Mouse (Mus musculus) kidney, postnatal 0 days (tissue): ENCODE measurements around the gene Ece1. TPM values are rescaled to one million over a fixed set of nuclear protein-coding genes. Genes with fewer than 3 reads are reported as not detected.
A peak's percentile ranks its signal among the peaks of the same experiment; 100 is the strongest.

Experiments used
- ATAC-seq: fragments of 200-750 bp; cut with Nextera tagmentation; replicated peaks from 2 replicates; pipeline ENCODE4 v1.8.0; 2017; ENCODE audit warnings: low read depth, moderate number of reproducible peaks, moderate TSS enrichment, moderate library complexity; ENCODE audit not compliant: low FRiP score
- DNase-seq: peaks from one replicate; pipeline ENCODE4 v3.0.0-alpha.2; 2016; ENCODE audit warnings: low spot score
- H3K27ac ChIP-seq: fragments of 300-500 bp; sonication (generic); 2 replicates; pipeline ENCODE4 v1.5.1; 2014; ENCODE audit warnings: mild to moderate bottlenecking
- H3K27me3 ChIP-seq: fragments of 300-500 bp; sonication (generic); 2 replicates; pipeline ENCODE4 v1.6.1; 2014; ENCODE audit warnings: low read length, mixed read lengths; ENCODE audit not compliant: insufficient read depth
- H3K36me3 ChIP-seq: fragments of 300-500 bp; sonication (generic); 2 replicates; pipeline ENCODE4 v1.6.1; 2014; ENCODE audit warnings: low read length, mixed read lengths; ENCODE audit not compliant: insufficient read depth
- H3K4me1 ChIP-seq: fragments of 300-500 bp; sonication (generic); replicated peaks from 2 replicates; pipeline ENCODE4 v1.6.1; 2014; ENCODE audit warnings: antibody characterized with exemption, low read length, mixed read lengths; ENCODE audit not compliant: insufficient read depth
- H3K4me2 ChIP-seq: fragments of 300-500 bp; sonication (generic); 2 replicates; pipeline ENCODE4 v1.6.1; 2014; ENCODE audit warnings: mild to moderate bottlenecking, low read length, moderate library complexity, mixed read lengths
- H3K4me3 ChIP-seq: fragments of 300-500 bp; sonication (generic); replicated peaks from 2 replicates; pipeline ENCODE4 v1.5.1; 2014; ENCODE audit warnings: low read depth, low read length
- H3K9ac ChIP-seq: fragments of 300-500 bp; sonication (generic); 2 replicates; pipeline ENCODE4 v1.6.1; 2014; ENCODE audit warnings: low read depth, low read length
- H3K9me3 ChIP-seq: fragments of 300-500 bp; sonication (generic); replicated peaks from 2 replicates; pipeline ENCODE4 v1.6.1; 2016; ENCODE audit warnings: low read length, inconsistent platforms, mixed read lengths
- CTCF ChIP-seq: IDR thresholded peaks from 2 replicates; pipeline ENCODE4 v1.5.1; 2016; ENCODE audit warnings: antibody characterized with exemption, low read depth, mild to moderate bottlenecking, moderate library complexity
- WGBS: fragments of 180-500 bp; shearing (Covaris S2); extraction: QIAGEN DNeasy Blood & Tissue Kit; methylation state at CpG from one replicate; pipeline ENCODE4 v1.1.7; 2014; 5-methylcytosine and 5-hydroxymethylcytosine counted together
- polyA plus RNA-seq: library from polyadenylated mRNA; unstranded; fragments of >200 nt; fragmentation: Nextera tagmentation; extraction: Ambion mirVana; gene quantifications from 2 replicates; pipeline ENCODE4 v1.2.1, GENCODE M21; 2015

The Ece1 gene
- polyA plus RNA-seq, 1 experiment from 2014 or later: 40.8 TPM

GRCm38 (mm10) chr4:137892713-137893242 lies 30.7 kb downstream of the Ece1 start:
- ATAC-seq (peak; percentile 44; the same call in 1 of the 2 replicates), DNase-seq (no peak)
- H3K4me2 ChIP-seq: 0 out of 2 replicates have a peak overlapping the region, but pooled peaks have one; percentile 3

DNA sequence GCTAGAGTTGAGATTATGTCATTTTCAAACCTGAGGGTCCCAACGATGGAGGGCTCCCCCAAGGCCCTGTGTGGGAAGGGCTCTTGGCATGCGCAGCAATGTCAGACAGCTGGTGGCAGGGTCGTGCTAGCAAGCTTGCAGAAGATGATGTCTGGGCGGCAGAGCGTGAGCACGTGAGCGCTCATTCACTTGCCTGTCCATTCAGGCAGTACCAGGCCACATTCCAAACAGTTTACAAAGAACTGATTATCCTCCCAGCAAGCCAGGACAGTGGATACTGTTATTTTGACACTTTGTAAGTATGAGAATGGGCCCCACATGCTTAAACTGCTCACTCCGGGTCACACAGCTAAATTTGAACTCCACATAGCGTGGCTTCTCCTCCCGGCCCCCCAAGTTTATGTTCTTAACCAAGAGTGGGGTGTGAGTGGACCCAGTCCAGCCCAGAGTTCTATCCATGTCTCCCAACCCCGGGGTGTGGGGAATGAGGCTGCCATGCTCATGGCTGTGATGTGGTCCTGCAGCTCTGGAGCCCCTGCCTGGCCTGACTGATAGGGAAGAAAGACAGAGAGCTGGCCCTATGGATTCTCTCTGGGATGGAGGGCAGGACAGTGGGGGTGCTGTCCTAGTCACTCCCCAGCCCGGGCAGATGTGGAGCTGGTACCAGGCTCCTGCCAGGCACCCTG lies 34.7 kb downstream of the Ece1 start:
- DNase-seq: peak; percentile 71

More at GRCm38 (mm10) chr4:137892713-137893242, 30.7 kb downstream of the Ece1 start:
- peaks cover 29% of the 10 kb centered on the region for H3K4me1 ChIP-seq
- no peak overlapping the region for H3K4me3 ChIP-seq
- H3K9me3 ChIP-seq: no peaks in the 10 kb centered on the region
- no peaks in the 10 kb centered on the region for H3K36me3 ChIP-seq
- H3K9ac ChIP-seq: no peak overlapping the region
- TF ChIP-seq CTCF: no peak
- H3K27me3 ChIP-seq: no peaks in the 10 kb centered on the region
- H3K27ac ChIP-seq: no peak overlapping the region
- 16% methylated on average over 11 of the region's 11 CpGs for WGBS

DNA sequence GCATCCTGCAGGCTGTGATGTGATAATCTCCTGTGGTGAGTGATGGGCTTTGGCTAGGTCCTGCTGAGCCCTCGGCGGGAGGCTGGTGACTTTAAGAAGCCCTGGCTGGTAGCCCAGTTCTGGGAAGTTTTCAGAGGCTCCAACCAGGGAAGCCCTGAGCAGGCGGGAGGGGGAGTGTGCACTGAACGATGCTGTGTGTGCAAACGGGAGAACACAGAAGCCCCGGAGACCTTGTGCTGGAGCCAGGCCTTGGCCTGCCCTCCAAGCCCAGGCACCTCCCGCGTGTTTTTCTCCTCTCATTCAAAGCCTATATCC lies 35.2 kb downstream of the Ece1 start:
- Histone ChIP-seq H3K9ac (0 out of 2 replicates have a peak overlapping the region, but pooled peaks have one; percentile 13), H3K27me3 (no peaks in the 10 kb centered on the region), H3K36me3 (no peaks in the 10 kb centered on the region), H3K4me3 (no peak overlapping the region), H3K4me1 (peaks cover 36% of the 10 kb centered on the region), H3K4me2 (no peak overlapping the region), H3K27ac (peak overlapping the region; percentile 42), H3K9me3 (no peaks in the 10 kb centered on the region)
- 15% methylated on average over 8 of the region's 8 CpGs for WGBS
- DNase-seq: peak; percentile 79
- ATAC-seq: no peak; the same call in 1 of the 2 replicates
- TF ChIP-seq CTCF: no peak

More for the DNA sequence above, 34.7 kb downstream of the Ece1 start:
- no peaks in the 10 kb centered on the region for H3K9me3 ChIP-seq
- no peaks in the 10 kb centered on the region for H3K36me3 ChIP-seq
- ATAC-seq: no peak; the same call in 1 of the 2 replicates
- 32% methylated on average over 12 of the region's 12 CpGs for WGBS
- no peaks in the 10 kb centered on the region for H3K27me3 ChIP-seq
- no peak for TF ChIP-seq CTCF
- peaks cover 39% of the 10 kb centered on the region for H3K4me1 ChIP-seq
- 0 out of 2 replicates have a peak overlapping the region, but pooled peaks have one; percentile 13 for H3K9ac ChIP-seq
- no peak overlapping the region for H3K4me3 ChIP-seq
- no peak overlapping the region for H3K4me2 ChIP-seq
- H3K27ac ChIP-seq: peak overlapping the region; percentile 42; the same call in 1 of the 2 replicates

- Histone ChIP-seq H3K27me3 (no peaks in the 10 kb centered on the region), H3K4me3 (no peak overlapping the region), H3K4me1 (peaks cover 31% of the 10 kb centered on the region), H3K27ac (no peak overlapping the region), H3K9me3 (no peaks in the 10 kb centered on the region), H3K4me2 (no peak overlapping the region), H3K36me3 (no peaks in the 10 kb centered on the region), H3K9ac (no peak overlapping the region)
- DNase-seq (no peak), ATAC-seq (no peak)
- 64% methylated on average over 7 of the region's 7 CpGs for WGBS
- TF ChIP-seq CTCF: no peak
These were observed 36.5 kb downstream of the Ece1 start for GRCm38 (mm10) chr4:137898490-137898889.

- 79% methylated on average over 13 of the region's 13 CpGs for WGBS
- no peak for TF ChIP-seq CTCF
These were observed 40.2 kb downstream of the Ece1 start for GRCm38 (mm10) chr4:137902268-137902667.

GRCm38 (mm10) chr4:137902873-137903272 lies 40.8 kb downstream of the Ece1 start:
- Histone ChIP-seq H3K27me3 (no peaks in the 10 kb centered on the region), H3K4me3 (no peak overlapping the region), H3K9me3 (no peaks in the 10 kb centered on the region), H3K27ac (no peak overlapping the region), H3K4me2 (no peak overlapping the region), H3K36me3 (no peaks in the 10 kb centered on the region), H3K4me1 (peaks cover 11% of the 10 kb centered on the region), H3K9ac (no peak overlapping the region)
- no peak for TF ChIP-seq CTCF
- 29% methylated on average over 7 of the region's 7 CpGs for WGBS
- DNase-seq: no peak
- ATAC-seq: no peak

More at GRCm38 (mm10) chr4:137902268-137902667, 40.2 kb downstream of the Ece1 start:
- Histone ChIP-seq H3K4me2 (no peak overlapping the region), H3K36me3 (no peaks in the 10 kb centered on the region), H3K27ac (no peak overlapping the region), H3K9me3 (no peaks in the 10 kb centered on the region), H3K4me1 (peaks cover 18% of the 10 kb centered on the region), H3K27me3 (no peaks in the 10 kb centered on the region), H3K4me3 (no peak overlapping the region), H3K9ac (no peak overlapping the region)
- no peak for DNase-seq
- ATAC-seq: no peak
